Mouse (Mus musculus) central nervous system, embryonic 11.5 days (tissue): Measurements from ENCODE around the gene Ifnar2. TPM values are rescaled to one million over a fixed set of nuclear protein-coding genes. Genes with fewer than 3 reads are reported as not detected.

Source experiments
- polyA plus RNA-seq: library from polyadenylated mRNA; depleted of rRNA; stranded (reverse); fragments of >200 nt; gene quantifications from 2 replicates; pipeline ENCODE4 v1.2.3, GENCODE M21; 2012; rRNA removed

Ifnar2 gene
- polyA plus RNA-seq: 22.5 and 24.8 TPM in 2 replicates

DNA sequence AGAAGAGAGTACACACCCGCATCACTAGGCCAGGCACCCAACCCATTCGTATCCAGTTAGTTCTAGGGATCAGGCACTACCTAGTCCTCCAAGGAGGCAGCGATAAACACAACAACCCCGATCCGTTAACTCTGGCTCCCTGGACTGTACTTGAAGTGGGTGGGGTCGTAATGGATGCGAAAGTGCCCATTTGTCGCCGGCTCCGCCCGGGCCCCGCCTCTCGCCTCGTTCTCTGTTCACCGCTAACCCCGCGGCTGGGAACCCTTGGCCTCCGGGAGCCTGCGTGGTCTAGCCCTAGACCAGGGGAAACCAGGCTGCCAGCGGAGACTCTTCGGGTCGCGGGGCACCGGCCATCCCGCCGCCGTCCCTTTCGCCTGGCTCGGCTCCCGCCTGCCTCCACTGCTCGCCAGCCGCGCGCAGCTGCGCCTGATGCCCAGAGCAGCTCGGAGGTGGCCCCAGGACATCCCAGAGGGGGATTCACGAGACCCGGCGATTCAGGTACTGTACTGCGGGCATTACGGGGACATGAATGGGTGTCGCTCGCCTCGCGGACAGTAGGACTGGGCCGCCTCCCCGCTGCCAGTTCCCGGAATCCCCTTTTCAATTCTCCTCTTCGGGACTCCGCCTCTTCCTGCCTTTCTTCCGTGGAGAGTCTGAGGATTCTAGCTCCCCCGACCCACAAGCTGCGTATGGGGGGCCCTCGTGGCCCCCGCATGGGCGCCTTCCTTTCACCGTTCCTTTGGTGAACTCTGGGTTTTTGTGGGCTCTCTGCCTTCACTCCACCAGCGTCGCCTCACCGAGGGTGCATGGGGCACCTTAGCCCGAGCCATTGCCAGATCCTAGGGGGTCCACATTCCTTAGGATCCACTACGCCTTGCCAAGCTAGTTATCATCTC lies at the start of gene Ifnar2:
Gene Ifnar2, plus strand, starts transcription at position 207 of the 896 bp plus-strand sequence.

DNA sequence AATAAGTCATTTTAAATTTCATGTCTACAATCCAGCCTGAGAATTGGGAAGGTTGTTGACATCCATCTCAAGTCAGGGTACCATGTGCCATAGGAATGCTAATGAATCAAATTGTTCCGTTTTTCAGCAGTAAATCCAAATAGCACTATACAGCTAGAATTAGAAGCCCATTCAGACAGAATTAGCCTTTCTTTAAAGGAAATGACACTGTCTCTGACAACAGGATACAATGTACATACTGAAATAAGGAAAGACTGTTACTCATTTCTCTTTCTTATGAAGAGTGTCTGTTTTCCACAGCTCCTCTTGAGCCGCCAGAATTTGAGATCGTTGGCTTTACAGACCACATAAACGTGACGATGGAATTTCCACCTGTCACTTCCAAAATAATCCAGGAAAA lies 18.8 kb downstream of the Ifnar2 start, which contains the start of gene Gm21970:
Gene Gm21970, plus strand, starts transcription at position 301 of the 400 bp plus-strand sequence.

DNA sequence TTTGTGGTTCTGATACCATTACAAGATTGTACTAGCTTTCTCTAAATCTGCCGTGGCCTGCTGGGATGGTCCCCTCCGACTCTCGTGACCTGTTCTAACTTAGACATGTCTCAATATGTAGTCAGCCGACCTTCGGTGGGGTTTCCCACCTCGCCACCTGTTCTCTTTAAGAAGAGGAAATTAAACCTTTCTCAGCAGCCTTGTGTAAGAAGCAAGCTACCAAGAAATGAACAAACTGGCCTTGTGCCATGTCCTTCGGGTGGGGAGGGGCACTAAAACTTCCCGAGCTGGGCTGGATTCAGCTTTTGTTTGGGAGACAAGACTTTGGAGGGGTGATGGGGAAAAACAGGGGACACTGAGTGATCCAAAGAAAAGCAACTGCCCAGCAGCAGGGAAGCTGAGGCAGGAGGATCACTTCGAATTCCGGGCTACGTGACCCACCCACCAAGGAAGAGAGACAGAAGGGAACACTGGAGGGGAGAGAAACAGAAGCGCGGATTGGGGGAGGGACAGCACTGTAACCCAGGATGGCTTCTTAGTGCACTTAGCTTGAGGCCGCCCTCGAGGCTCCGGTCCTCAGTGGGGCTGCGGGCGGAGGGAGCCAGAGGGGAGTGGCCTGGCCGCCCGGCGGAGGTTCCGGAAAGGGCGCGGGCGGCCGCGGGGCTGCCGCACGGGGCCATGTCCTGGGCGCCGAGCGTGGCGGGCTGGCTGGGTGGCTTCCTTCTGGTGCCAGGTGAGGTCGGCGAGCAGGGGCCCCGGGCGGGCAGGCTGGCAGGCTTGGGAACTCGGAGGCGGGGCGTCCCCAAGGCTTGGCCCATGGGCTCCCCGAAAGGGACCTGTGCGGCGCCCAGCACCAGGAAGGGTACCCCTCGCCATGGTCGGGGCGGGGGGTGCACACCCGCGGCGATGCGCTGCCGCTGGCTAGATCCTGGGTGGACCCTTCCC lies 33.3 kb downstream of the Ifnar2 start, which contains the start of gene Il10rb:
Gene Il10rb, plus strand, starts transcription at position 525 of the 945 bp plus-strand sequence.

Other genes starting within 250 kb of the Ifnar2 start
- 7.4 and 10.8 TPM in 2 replicates for gene Olig2, start 147.3 kb upstream of the Ifnar2 start, polyA plus RNA-seq
- 1.3 and 3.3 TPM in 2 replicates for gene Olig1, start 103.0 kb upstream of the Ifnar2 start, polyA plus RNA-seq
- not detected in 2 replicates for gene Gm21970, start 18.9 kb downstream of the Ifnar2 start, polyA plus RNA-seq
- 5.8 and 6.3 TPM in 2 replicates for gene Il10rb, start 33.4 kb downstream of the Ifnar2 start, polyA plus RNA-seq
- 33.8 and 44.2 TPM in 2 replicates for gene Ifnar1, start 112.5 kb downstream of the Ifnar2 start, polyA plus RNA-seq
- 11.3 and 17.4 TPM in 2 replicates for gene Ifngr2, start 174.3 kb downstream of the Ifnar2 start, polyA plus RNA-seq
- gene Tmem50b, start 225.0 kb downstream of the Ifnar2 start, polyA plus RNA-seq: 14.7 and 24.9 TPM in 2 replicates
- 3.8 TPM in 2 replicates for gene Dnajc28, start 246.2 kb downstream of the Ifnar2 start, polyA plus RNA-seq